Mouse (Mus musculus) bone marrow, adult 2 months (tissue): ENCODE results near the gene Ehd1.

Source experiments
- CTCF ChIP-seq: fragments of 200-500 bp; IDR thresholded peaks from 2 replicates; pipeline ENCODE4 v1.5.1; 2011; ENCODE audit warnings: low read length, control low read depth; ENCODE audit not compliant: control insufficient read depth, insufficient read depth
- POLR2A ChIP-seq: fragments of 200-500 bp; IDR thresholded peaks from 2 replicates; pipeline ENCODE4 v1.6.1; 2011; ENCODE audit warnings: low read depth, mild to moderate bottlenecking, control low read depth, low read length, borderline replicate concordance; ENCODE audit not compliant: control insufficient read depth

GRCm38 (mm10) chr19:6281122-6282020 lies 4.8 kb downstream of the Ehd1 start:
- no peak for TF ChIP-seq CTCF
- no peak for TF ChIP-seq POLR2A
